Mouse (Mus musculus) embryo, embryonic 10 days (tissue): ENCODE results near the gene Tspan18.

Experiments
- DNase-seq: peaks from one replicate; pipeline ENCODE4 v3.0.0-alpha.2; 2015; ENCODE audit warnings: low spot score

Gene Tspan18

DNA sequence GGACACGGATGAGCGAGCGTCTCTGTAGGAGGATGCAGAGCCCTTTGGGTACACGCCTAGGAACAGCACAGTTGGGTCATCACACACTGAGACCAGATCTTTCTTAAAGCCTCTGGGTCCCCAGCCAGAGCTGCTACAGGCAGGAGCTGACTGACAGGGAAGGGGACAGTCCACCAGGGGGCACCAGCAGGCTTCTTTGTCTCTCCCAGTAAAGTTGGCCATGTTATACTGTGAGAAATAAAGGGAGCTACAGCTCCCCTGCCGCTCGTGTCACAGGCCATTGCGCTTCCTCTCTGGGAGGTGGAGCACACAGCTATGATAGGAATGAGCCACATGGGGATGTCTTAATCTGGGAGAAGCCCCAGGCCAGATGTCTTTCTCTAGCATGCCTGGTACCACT is 117.3 kb downstream of the Tspan18 start:
- DNase-seq, result peak; percentile 77

DNA sequence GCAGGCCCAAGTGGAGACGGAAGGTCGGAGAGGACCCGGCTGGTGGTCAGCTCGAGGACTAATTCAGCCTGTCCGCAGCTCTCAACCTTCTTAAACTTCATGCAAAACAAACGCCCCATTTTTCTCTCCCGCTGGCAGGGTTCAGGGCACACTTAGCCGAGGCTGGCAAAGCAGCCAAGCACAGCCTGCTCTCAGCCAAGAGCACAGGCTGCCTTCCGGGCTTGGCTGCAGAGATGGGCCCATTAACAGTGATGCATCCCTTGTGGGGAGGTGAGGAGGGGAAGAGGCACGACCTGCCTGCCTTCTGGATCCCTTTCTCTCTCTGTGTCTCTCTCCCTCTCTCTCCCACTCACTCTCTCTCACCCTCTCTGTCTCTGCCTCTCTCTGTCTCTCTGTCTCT is 118.5 kb downstream of the Tspan18 start:
- DNase-seq, result no peak

- no peak for DNase-seq
Measured at GRCm38 (mm10) chr2:93214192-93214591, 120.1 kb downstream of the Tspan18 start.

GRCm38 (mm10) chr2:93212865-93213264 is 121.4 kb downstream of the Tspan18 start:
- DNase-seq, result no peak

GRCm38 (mm10) chr2:93212386-93212785 is 121.9 kb downstream of the Tspan18 start:
- DNase-seq, result no peak

DNA sequence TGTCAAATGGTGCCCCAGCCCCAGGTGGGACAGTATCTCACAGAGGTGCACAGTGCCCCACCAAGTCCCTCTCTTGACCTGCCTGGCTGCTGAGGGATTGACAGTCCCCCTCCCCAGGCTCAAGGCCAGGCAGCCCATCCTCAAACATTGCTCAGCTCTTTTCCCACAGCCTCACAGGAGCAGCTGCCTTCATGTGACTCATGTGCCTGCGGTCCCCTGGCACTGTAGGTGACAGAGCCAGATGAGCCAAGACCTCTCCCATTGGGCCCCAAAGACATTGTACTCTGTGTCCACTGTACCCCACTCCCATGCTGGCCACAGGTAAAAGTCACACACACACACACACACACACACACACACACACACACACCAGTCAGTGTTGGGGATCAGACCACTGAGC is 128.2 kb downstream of the Tspan18 start:
- DNase-seq, result no peak

- DNase-seq, result no peak
Measured at GRCm38 (mm10) chr2:93204571-93204970, 129.7 kb downstream of the Tspan18 start.

- peak; percentile 85 for DNase-seq
Measured at GRCm38 (mm10) chr2:93203682-93204081, 130.6 kb downstream of the Tspan18 start.

DNA sequence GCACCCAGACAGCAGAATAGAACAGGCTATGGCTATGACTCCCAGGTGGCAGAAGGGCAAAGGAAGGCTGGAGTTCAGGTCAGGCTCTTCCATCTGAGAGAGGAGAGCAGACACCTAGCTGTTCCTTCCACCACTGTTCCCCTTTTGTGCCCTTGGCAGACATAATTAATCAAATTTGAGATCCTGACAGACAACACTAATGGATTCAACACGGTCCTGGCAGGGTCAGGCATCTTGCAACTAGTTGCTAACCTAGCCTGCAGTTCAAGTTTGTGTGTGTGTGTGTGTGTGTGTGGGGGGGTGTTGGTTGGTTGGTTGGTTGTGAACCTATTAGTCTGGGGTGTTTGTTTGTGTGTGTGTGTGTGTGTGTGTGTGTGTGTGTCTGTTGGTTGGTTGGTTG is 131.5 kb downstream of the Tspan18 start:
- no peak for DNase-seq

DNA sequence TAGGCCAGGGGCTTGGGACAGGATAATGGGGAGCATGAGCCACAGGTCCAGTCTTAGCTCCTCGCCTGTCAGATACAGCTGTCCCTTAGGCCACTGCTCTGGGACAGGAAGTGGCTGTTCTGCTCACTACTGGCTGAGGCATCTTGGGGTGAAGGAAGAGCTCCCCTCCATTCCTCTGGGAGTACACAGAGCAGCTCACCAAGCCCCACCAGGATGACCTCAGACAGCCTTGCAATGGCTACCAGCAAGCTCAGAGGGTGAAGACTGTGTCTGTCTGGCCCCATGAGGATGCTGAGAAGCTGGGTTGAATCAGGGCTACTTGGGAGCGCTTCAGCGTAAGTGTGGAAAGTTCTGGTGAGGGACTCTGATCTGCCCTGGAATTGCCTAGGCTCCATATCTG is 132.3 kb downstream of the Tspan18 start:
- DNase-seq, result no peak

- DNase-seq, result no peak
Measured at GRCm38 (mm10) chr2:93200681-93201340, 133.5 kb downstream of the Tspan18 start.

GRCm38 (mm10) chr2:93199531-93199974 is 134.8 kb downstream of the Tspan18 start:
- peak; percentile 89 for DNase-seq

- DNase-seq, result peak; percentile 97
Measured at GRCm38 (mm10) chr2:93198846-93199245, 135.5 kb downstream of the Tspan18 start.

DNA sequence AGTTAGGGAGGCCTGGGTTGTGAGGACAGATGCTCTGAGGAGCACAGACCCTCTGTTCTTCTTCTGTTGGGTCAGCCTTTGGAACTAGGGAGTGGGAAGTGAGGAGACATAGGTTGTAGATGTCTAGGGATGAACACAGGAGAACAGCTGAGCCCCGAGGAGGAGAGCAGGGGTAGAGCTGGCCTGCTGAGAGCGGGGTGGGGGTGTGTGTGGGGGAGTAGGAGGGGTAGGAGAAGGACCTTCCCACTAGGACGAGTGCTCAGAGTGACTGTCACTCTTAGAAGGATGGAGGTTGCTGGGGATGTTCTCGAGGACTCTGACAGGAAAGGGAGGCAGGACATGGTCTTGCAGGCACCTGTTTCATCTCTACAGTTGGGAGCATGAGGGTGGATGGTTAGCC is 140.5 kb downstream of the Tspan18 start:
- DNase-seq, result no peak

DNA sequence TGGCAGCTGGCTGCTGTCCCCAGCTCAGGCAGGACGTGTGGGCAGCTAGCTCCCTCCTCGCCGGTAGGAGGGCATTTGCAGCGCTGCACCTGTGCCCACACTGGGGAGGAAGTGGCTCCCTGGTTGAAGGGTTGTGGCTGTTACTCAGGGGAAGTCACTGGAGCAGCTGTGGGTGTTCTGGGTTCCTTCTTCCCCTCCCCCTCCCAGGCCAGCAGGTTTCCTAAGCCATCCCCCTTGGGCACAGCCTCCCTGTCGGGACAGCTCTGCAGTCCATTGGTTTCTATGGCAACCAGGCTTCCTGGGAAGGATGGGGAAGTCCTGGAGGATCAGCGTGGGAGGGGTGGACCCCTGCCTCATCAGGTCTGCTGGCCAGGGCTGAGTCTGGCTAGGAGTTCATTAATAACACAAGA is 141.6 kb downstream of the Tspan18 start:
- DNase-seq, result peak; percentile 74

DNA sequence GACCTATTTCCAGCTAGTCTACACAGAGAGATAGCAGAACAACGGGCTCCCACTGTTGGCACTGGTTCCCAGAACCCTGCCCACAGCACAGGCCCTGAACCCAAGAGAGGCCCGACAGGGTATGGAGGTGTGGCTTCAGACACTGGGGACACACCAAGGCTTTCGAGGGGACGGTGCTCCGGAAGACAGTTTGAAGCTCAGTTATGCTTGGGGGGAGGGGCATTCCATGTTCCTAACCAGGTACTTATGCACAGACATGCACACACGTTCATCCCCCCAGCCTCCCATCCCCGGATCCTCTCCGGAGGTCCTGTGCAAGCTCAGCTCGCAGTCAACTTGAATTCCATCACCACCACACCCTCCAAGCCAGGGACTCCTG is 142.1 kb downstream of the Tspan18 start:
- DNase-seq, result no peak

GRCm38 (mm10) chr2:93191488-93192181 is 142.7 kb downstream of the Tspan18 start:
- no peak for DNase-seq

DNA sequence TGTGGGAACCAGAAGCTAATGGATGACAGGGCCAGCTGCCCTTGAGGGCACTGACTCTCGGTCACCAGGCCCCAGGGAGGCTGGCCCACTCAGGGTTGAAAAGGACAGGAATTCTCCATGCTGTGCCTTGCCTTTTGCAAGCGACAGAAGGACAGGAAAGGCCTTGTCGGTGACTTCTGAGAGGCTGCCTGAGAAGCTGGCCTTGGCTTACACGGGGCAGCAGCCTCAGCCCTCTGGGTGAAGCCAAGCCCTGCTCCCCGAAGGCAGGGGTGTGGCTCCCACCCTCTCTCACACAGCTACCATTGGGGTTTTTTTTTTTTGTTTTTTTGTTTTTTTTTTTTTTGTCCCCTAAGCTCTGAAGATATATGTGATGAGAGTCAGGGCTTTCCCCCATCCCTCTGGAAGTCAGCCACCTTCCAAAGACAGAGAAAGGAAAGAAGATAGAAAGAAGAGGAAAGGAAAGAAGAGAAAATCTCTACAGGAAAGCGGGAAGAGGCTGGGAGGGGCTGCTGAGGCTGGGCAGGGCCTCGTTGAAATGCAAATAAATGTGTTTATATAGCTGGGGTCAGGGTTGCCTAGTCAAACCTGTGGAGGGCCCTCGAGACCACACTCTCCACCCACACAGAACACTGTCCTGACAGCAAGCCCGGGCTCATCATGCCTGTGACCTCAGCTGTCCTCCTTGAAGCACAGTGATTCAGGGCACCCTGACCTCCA is 143.4 kb downstream of the Tspan18 start:
- DNase-seq, result peak; percentile 72

DNA sequence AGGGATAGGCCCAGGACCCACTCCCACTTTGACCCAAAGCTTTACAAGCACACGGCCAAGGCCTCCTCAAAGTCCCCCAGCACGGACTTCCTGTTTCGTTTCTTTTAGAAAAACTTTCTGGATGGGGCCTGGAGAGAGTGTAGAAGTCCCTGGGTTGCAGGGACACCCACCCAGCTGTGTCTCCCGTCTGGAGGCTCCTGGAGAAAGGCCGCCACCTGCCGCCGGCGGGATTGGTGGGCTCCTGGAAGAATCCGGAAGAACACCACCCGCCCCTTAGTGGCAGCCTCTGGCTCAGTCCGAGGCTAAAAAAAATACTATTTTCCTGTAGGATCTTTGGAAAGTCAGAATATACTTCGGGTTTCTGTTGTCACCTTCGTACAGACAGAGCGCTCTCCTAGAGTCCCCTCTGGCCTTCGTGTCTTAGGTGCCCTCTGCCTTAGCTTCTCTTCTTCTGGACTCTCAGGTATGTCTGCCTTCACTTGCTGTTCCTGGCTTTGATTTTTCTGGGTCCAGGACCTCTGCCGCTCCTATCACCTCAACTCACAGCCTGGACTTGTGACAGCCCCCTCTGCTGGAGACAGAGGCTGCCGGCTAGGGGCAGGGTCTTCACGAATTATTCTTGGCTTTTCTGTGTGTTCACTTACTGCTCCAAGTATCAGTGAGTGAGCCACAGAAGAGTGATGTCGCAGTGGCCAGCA is 145.4 kb downstream of the Tspan18 start:
- peak; percentile 68 for DNase-seq

GRCm38 (mm10) chr2:93188020-93188760 is 146.1 kb downstream of the Tspan18 start:
- peak; percentile 52 for DNase-seq

GRCm38 (mm10) chr2:93187323-93187996 is 146.8 kb downstream of the Tspan18 start, which contains the start of gene Trp53i11:
Gene Trp53i11, plus strand, starts transcription at chr2:93187548.
- peak; percentile 92 for DNase-seq
